Mouse (Mus musculus): Measurements from ENCODE around the gene Fuca2.

Fuca2 gene

GRCm38 (mm10) chr10:13536706-13537105, 37.4 kb downstream of the Fuca2 start:
- DNase-seq = no peak

- DNase-seq = no peak
Measured at GRCm38 (mm10) chr10:13539769-13540333, 40.5 kb downstream of the Fuca2 start.

GRCm38 (mm10) chr10:13541721-13542120, 42.4 kb downstream of the Fuca2 start:
- DNase-seq = no peak

- DNase-seq = peak; percentile 85
Measured at GRCm38 (mm10) chr10:13552646-13553497, 53.5 kb downstream of the Fuca2 start, which contains the start of the genes Adat2 and Pex3. Adat2 (plus strand) TSS chr10:13552894. Pex3 (minus strand) TSS chr10:13553142.

- DNase-seq = no peak
Measured at GRCm38 (mm10) chr10:13553498-13553985, 54.2 kb downstream of the Fuca2 start.

GRCm38 (mm10) chr10:13554316-13554715, 55.0 kb downstream of the Fuca2 start:
- DNase-seq = no peak

DNA sequence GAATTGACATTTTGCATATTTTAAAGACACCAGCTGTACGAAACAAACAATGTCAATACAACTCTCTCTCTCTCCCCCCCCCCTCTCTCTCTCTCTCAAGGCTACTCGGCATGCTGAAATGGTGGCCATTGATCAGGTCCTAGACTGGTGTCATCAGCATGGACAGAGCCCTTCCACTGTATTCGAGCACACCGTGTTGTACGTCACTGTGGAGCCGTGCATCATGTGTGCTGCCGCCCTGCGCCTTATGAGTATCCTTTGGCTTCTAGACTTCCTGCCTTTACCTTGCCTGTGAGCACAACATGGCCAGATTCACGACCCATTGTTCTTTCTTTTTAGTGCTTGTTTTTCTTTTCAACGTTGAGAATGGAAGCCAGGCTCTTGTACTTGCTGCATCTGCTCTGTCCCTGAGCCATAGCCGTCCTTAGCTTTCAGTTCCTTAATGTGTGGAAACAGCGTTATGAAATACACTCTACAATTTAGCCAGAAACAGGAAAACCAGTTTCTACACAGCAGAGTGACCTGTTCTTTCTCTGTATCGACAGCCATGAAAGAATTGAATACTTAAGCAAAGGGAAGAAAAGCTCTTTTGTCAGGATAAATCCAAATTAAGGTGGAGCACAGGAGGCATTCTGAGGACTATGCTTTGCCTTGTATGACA, 60.8 kb downstream of the Fuca2 start:
- DNase-seq = no peak

DNA sequence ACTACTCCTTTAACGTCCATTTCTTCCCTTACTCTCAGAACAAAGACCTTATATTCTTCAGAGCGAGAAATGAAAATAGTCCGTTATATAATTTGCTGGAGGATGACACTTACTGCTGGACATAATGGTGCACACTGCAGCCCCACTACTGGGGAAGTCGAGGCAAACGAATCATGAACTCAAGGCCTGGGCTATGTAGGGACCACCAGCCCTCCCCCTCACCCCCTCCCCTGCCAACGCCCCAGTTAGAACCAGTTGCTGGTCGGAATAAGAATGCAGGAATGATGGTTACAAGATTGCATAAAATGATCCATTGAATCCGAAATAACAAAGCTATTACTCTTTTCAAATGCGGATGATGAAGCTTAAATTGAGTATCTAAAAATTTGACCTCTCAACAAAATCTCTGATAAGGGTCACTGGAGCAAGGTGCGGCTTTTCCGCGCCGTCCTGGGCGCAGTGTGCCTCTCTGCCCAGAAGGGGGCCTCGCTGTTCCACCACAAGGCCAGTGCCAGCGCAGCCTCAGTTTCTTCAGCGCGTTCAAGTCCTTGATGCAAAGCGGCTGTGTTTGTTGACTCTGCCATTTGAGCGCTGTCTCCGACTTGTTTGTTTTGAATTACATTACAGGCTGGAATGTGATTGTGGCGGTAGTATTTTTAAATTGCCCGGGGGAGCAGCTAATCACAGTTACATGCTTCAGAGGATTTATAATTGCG, 65.2 kb downstream of the Fuca2 start:
- DNase-seq = peak; percentile 76

GRCm38 (mm10) chr10:13565080-13565448, 65.7 kb downstream of the Fuca2 start:
- no peak for DNase-seq

DNA sequence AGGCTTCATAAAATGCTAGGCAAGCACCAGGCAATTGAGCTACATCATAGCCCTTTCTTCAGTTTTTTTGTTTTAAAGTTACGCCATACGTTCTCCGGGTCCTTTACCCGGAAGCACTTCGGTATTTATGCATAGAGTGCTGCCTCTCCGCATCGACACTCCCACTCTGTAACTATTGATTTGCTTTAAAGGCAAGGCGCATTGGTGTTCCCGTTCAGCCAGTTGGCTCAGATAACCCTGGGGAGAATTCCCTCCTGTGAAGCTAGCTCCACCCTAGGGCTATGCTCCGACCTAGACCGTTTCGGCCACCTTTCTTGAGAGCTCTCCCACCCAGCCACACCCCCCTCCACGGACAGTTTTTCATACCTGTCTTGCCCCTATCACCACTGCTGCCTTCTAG, 67.1 kb downstream of the Fuca2 start:
- DNase-seq = no peak
